Mouse (Mus musculus) forebrain, embryonic 13.5 days (tissue): ENCODE measurements around the gene Gpr83. TPM values are rescaled to one million over a fixed set of nuclear protein-coding genes. Genes with fewer than 3 reads are reported as not detected.
A peak's percentile ranks its signal among the peaks of the same experiment; 100 is the strongest.

Experiments used
- ATAC-seq: fragments of 200-750 bp; cut with Nextera tagmentation; 2 replicates; pipeline ENCODE4 v1.8.0; 2017
- H3K27ac ChIP-seq: fragments of 300-500 bp; sonication (generic); 2 replicates; pipeline ENCODE4 v1.5.1; 2015; ENCODE audit warnings: inconsistent platforms, mild to moderate bottlenecking, moderate library complexity
- H3K27me3 ChIP-seq: fragments of 300-500 bp; sonication (generic); 2 replicates; pipeline ENCODE4 v1.6.1; 2015; ENCODE audit warnings: mild to moderate bottlenecking, inconsistent platforms
- H3K36me3 ChIP-seq: fragments of 300-500 bp; sonication (generic); 2 replicates; pipeline ENCODE4 v1.6.1; 2015; ENCODE audit warnings: mild to moderate bottlenecking, inconsistent platforms; ENCODE audit not compliant: poor library complexity, severe bottlenecking
- H3K4me1 ChIP-seq: fragments of 300-500 bp; sonication (generic); 2 replicates; pipeline ENCODE4 v1.6.1; 2015; ENCODE audit warnings: inconsistent platforms
- H3K4me2 ChIP-seq: fragments of 300-500 bp; sonication (generic); 2 replicates; pipeline ENCODE4 v1.6.1; 2015; ENCODE audit warnings: inconsistent platforms, mild to moderate bottlenecking, moderate library complexity
- H3K4me3 ChIP-seq: fragments of 300-500 bp; sonication (generic); 2 replicates; pipeline ENCODE4 v1.5.1; 2015; ENCODE audit warnings: mild to moderate bottlenecking, inconsistent platforms
- H3K9ac ChIP-seq: fragments of 300-500 bp; sonication (generic); 2 replicates; pipeline ENCODE4 v1.6.1; 2015; ENCODE audit warnings: mild to moderate bottlenecking, inconsistent platforms
- H3K9me3 ChIP-seq: fragments of 300-500 bp; sonication (generic); replicated peaks from 2 replicates; pipeline ENCODE4 v1.6.1; 2016; ENCODE audit warnings: inconsistent platforms
- WGBS: fragments of 180-500 bp; shearing (Covaris S2); methylation state at CpG from one replicate; pipeline ENCODE4 v1.1.7; 2015; 5-methylcytosine and 5-hydroxymethylcytosine counted together
- polyA plus RNA-seq: library from polyadenylated mRNA; unstranded; fragments of >200 nt; fragmentation: Nextera tagmentation; extraction: Ambion mirVana; gene quantifications from 2 replicates; pipeline ENCODE4 v1.2.1, GENCODE M21; 2015

The Gpr83 gene
- polyA plus RNA-seq, 1 experiment from 2014 or later, result 0.45 TPM

DNA sequence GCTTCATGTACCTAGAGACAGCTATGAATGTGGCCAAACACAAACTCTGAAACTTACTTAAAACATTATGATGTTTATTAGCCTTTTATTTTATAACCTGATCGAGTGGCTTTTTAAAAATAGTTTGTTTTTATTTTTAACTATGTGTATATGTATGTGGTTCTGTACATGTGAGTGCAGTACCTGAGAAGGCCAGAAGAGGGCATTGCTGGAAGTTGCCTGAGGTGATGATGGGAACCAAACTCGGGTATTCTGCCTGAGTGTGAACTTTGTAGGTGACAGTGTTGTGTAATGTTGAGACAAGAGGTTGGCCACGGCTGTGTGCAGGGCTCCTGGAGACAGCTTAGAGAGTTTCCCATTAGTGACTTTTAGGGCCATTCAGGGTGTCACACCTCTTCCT lies 34.6 kb downstream of the Gpr83 start:
- 88% methylated on average over 3 of the region's 3 CpGs for WGBS
- H3K9me3 ChIP-seq, result no peaks in the 10 kb centered on the region
- no peak overlapping the region for H3K4me2 ChIP-seq
- no peak overlapping the region for H3K27ac ChIP-seq
- H3K9ac ChIP-seq, result no peak overlapping the region
- no peaks in the 10 kb centered on the region for H3K27me3 ChIP-seq
- ATAC-seq, result no peak
- H3K4me3 ChIP-seq, result no peak overlapping the region
- peaks cover 10% of the 10 kb centered on the region for H3K4me1 ChIP-seq
- no peaks in the 10 kb centered on the region for H3K36me3 ChIP-seq

DNA sequence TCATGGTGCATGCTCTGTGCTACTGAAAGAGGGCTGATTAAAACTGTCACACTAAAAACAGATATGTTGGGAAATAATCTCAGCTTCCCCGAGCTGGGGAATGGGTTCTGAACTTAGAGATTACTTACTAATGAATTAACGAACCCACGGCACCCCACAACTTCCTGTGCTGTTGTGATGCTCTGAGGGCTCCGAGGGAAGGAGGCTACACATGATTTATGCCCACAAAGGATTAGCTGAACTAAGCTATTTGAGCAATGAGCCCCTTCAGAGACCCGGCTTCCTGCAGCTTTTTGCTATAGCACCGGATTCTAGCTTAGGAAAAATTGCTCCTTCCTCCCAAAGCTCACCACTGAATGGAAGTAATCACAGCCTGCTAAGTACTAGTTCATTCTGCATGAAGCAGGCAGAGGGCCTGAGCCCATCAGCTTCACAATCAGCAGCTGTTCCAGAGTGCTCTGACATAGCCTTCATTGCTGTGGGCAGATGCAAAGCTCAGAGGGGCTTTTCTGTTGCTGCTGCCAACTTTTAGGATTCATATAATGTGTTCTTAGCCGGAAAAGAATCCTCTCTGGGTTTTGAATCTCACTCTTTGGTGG lies 35.3 kb downstream of the Gpr83 start:
- ATAC-seq, result peak; percentile 45
- WGBS, result 49% methylated on average over 7 of the region's 7 CpGs
- Histone ChIP-seq H3K9me3 (no peaks in the 10 kb centered on the region), H3K4me1 (peaks cover 9% of the 10 kb centered on the region), H3K27me3 (no peaks in the 10 kb centered on the region), H3K27ac (no peak overlapping the region; the same call in 1 of the 2 replicates), H3K4me2 (no peak overlapping the region), H3K9ac (no peak overlapping the region), H3K36me3 (no peaks in the 10 kb centered on the region), H3K4me3 (no peak overlapping the region)

DNA sequence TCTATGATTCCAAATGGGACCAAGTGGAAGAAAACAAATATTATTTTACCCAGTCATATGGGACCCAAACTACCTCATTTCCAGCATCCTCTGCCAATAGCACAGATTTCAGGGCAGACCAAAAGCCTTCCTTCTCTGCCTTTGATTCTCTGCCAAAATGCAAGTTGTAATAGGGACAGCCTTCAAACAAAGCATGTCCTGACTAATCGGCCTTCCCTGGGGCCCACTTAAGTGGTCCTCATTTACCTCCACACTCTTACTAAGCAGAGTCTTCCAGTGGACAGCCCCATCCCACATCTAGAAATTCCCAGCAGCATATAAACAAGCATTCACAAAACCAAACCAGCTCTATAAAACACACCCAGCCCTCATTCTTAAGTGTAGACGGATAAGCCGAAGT lies 37.1 kb downstream of the Gpr83 start:
- Histone ChIP-seq H3K9ac (no peak overlapping the region), H3K4me3 (no peak overlapping the region), H3K4me2 (no peak overlapping the region), H3K27ac (no peak overlapping the region), H3K27me3 (no peaks in the 10 kb centered on the region), H3K9me3 (no peaks in the 10 kb centered on the region), H3K36me3 (no peaks in the 10 kb centered on the region), H3K4me1 (no peaks in the 10 kb centered on the region)
- no peak for ATAC-seq
- 54% methylated on average over 3 of the region's 3 CpGs for WGBS

DNA sequence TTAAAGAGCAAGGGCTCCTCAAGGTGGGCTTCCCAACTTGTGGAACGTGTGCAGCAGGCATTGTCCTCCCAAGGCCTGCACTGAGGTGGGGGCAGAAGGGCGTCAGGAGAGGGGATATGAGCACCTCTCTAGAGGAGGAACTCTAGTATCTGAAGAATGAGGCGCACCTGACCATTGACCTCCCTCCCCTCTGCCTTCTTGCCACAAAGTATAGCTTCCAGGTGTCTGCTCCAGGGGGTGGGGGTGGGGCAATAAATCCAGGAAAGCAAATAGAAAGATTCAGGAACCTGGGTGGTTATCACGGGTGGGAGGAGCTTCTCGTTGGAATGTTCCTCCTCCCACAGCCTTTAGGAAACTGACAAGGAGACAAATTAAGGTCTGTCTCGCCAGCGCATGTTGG lies 41.7 kb downstream of the Gpr83 start:
- H3K27me3 ChIP-seq, result no peaks in the 10 kb centered on the region
- peaks cover 15% of the 10 kb centered on the region; the same call in 1 of the 2 replicates for H3K4me1 ChIP-seq
- no peak overlapping the region for H3K9ac ChIP-seq
- no peak overlapping the region for H3K4me2 ChIP-seq
- WGBS, result 82% methylated on average over 7 of the region's 7 CpGs
- no peaks in the 10 kb centered on the region for H3K9me3 ChIP-seq
- no peak for ATAC-seq
- no peak overlapping the region for H3K4me3 ChIP-seq
- H3K27ac ChIP-seq, result no peak overlapping the region
- H3K36me3 ChIP-seq, result no peaks in the 10 kb centered on the region

GRCm38 (mm10) chr9:14902416-14902815 lies 42.4 kb downstream of the Gpr83 start:
- Histone ChIP-seq H3K27ac (no peak overlapping the region), H3K9me3 (no peaks in the 10 kb centered on the region), H3K4me2 (no peak overlapping the region), H3K27me3 (no peaks in the 10 kb centered on the region), H3K4me1 (peaks cover 15% of the 10 kb centered on the region; the same call in 1 of the 2 replicates), H3K4me3 (no peak overlapping the region), H3K36me3 (no peaks in the 10 kb centered on the region), H3K9ac (no peak overlapping the region)
- WGBS, result 97% methylated on average over 2 of the region's 2 CpGs
- no peak for ATAC-seq

- ATAC-seq, result no peak
- Histone ChIP-seq H3K4me1 (peaks cover 15% of the 10 kb centered on the region; the same call in 1 of the 2 replicates), H3K36me3 (no peaks in the 10 kb centered on the region), H3K9ac (no peak overlapping the region), H3K4me2 (no peak overlapping the region), H3K4me3 (no peak overlapping the region), H3K27ac (no peak overlapping the region), H3K9me3 (no peaks in the 10 kb centered on the region), H3K27me3 (no peaks in the 10 kb centered on the region)
- 89% methylated on average over 3 of the region's 3 CpGs for WGBS
These were observed 43.0 kb downstream of the Gpr83 start for GRCm38 (mm10) chr9:14903006-14903405.

DNA sequence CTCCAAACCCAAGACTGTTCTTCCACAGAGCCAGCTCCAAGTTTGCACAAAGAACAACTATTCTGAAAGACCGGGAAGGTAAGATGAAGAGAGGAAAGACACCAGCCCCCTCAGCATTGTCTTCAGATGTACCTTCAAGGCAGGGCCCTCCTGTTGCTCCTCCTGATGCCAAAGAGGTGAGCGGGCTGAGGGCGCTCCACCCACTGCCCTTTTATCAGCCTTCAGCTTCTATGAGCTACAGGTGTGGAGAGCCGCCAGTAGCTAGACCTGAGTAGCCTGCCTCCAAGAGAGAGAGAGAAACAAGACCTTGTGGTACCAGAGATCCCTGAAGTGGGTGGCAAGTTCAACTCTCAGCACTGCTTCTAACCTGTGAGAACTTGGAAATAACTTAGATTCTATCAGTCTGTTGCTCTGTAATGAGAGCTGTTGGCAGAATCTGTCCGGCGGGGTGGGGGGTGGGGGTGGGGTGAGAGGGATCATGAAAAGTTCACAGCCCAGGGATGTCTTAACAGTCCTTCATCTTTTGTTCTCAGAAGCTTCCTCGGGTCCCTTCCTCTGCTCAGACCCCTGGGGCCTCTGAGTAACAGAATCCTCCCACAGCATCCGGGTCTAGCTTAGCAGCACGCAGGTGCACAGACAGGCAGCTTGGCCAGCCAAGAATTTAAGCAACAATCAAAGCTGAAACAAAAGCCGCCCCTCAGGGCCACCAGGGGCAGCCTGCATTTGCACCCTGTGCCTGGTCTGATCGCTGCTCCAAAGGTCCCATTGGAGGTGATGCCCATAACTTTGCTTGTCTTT lies 43.8 kb downstream of the Gpr83 start, which contains the start of gene Izumo1r:
Gene Izumo1r (minus strand): TSS at position 369 of the 798 bp plus-strand sequence.
- Histone ChIP-seq H3K4me3 (no peak within 1 kb of the TSS), H3K4me1 (peaks cover 15% of the 10 kb centered on the region; the same call in 1 of the 2 replicates), H3K4me2 (no peak within 1 kb of the TSS), H3K36me3 (no peaks in the 10 kb centered on the region), H3K27ac (no peak within 1 kb of the TSS), H3K9ac (no peak within 1 kb of the TSS), H3K9me3 (no peaks in the 10 kb centered on the region), H3K27me3 (no peaks in the 10 kb centered on the region)
- ATAC-seq, result peak; percentile 41; the same call in 1 of the 2 replicates
- 34% methylated on average over 11 of the region's 11 CpGs for WGBS

GRCm38 (mm10) chr9:14904741-14905475 lies 44.9 kb downstream of the Gpr83 start:
- Histone ChIP-seq H3K9me3 (no peaks in the 10 kb centered on the region), H3K4me3 (no peak overlapping the region), H3K4me1 (peaks cover 15% of the 10 kb centered on the region; the same call in 1 of the 2 replicates), H3K9ac (no peak overlapping the region), H3K27ac (no peak overlapping the region), H3K27me3 (no peaks in the 10 kb centered on the region), H3K36me3 (no peaks in the 10 kb centered on the region), H3K4me2 (no peak overlapping the region)
- WGBS, result 54% methylated on average over 9 of the region's 9 CpGs
- peak; percentile 46; the same call in 1 of the 2 replicates for ATAC-seq

DNA sequence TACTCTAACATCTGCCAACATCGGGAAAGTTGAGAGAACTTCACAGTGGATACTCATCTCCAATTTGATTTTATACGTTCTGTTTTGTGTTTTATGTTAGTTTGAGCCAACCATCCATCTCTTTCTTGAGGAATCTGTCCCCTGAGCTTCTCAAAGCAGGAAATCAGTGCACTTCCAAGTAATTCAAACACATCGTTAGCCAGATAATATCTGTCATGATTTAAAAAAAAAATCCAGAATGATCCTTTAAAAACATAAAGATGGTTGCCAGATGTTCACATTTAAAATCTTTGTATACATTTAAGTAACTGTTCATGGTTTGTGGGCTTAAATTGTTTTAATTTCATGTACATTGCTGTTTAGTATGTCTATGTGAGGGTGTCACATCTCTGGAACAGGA lies 45.9 kb downstream of the Gpr83 start:
- no peaks in the 10 kb centered on the region for H3K36me3 ChIP-seq
- H3K9ac ChIP-seq, result no peak overlapping the region
- H3K4me2 ChIP-seq, result no peak overlapping the region
- H3K4me3 ChIP-seq, result no peak overlapping the region
- H3K27ac ChIP-seq, result no peak overlapping the region
- H3K4me1 ChIP-seq, result peaks cover 15% of the 10 kb centered on the region; the same call in 1 of the 2 replicates
- H3K27me3 ChIP-seq, result no peaks in the 10 kb centered on the region
- H3K9me3 ChIP-seq, result no peaks in the 10 kb centered on the region
- WGBS, result 77% methylated on average over 3 of the region's 3 CpGs
- ATAC-seq, result no peak

DNA sequence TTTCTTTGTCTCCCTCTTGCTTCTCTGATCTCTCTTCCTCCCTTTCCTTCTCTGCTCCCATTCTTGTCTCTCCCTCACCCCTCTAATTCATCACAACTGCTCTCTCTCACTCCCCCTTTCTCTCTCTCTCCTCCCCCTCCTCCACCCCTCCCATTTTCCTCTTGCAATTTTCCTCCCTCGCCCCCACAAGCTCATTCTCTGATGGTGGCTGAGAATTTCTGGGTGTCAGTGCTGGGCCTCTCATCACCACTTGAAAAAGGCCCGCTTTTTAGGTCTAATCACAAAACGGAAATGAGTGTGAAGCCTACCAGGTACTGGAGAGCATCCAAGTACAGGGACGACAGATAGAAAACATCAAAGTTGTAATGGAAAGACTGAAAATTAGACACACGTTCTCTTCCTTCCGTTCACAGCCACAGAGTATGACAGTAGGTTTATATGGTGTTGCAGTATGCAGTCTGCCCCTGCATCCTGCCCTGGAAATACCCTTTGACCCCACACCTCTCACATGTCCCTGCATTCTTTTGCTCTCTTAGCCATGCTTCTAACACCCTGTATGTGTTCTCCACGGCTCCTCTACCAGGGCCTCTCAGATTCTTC lies 47.9 kb downstream of the Gpr83 start:
- Histone ChIP-seq H3K27me3 (no peaks in the 10 kb centered on the region), H3K9ac (no peak overlapping the region), H3K27ac (no peak overlapping the region), H3K36me3 (no peaks in the 10 kb centered on the region), H3K4me3 (no peak overlapping the region), H3K4me1 (peaks cover 15% of the 10 kb centered on the region; the same call in 1 of the 2 replicates), H3K4me2 (no peak overlapping the region), H3K9me3 (no peaks in the 10 kb centered on the region)
- 77% methylated on average over 7 of the region's 7 CpGs for WGBS
- ATAC-seq, result no peak

DNA sequence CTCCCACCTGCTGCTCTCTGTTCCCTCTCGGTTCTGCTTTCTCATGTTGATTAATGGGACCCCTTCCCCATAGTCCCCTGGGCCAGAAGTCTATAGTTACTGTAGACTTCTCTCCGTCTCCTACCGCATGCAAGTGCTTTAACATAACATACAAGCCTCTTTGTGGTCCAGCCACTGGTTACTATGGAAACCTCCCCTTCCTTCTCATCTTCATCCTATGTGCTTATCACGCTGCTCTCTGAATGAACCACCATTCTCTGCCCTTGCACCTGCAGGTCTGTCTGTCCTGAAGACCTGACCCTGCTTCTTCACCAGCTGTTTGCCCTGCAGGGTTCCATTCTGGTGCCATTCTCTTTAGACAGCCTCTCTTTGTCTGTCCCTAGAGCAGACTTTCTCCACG lies 50.0 kb downstream of the Gpr83 start:
- no peak overlapping the region for H3K4me3 ChIP-seq
- WGBS, result 25% methylated on average over 5 of the region's 5 CpGs
- no peak overlapping the region for H3K27ac ChIP-seq
- H3K9me3 ChIP-seq, result no peaks in the 10 kb centered on the region; the same call in 1 of the 2 replicates
- no peak for ATAC-seq
- H3K36me3 ChIP-seq, result no peaks in the 10 kb centered on the region
- H3K27me3 ChIP-seq, result no peaks in the 10 kb centered on the region
- no peak overlapping the region for H3K9ac ChIP-seq
- no peak overlapping the region for H3K4me2 ChIP-seq
- 0 out of 2 replicates have a peak, but pooled peaks cover 5% of the 10 kb centered on the region for H3K4me1 ChIP-seq
